Mouse (Mus musculus) heart, postnatal 36 days (tissue): Measurements from ENCODE around the gene Nme8. TPM values are rescaled to one million over a fixed set of nuclear protein-coding genes. Genes with fewer than 3 reads are reported as not detected.

Experiments used
- DNase-seq, 2 experiments: peaks; one replicate each; pipeline ENCODE4 v3.0.0; 2021 to 2022
- intact Hi-C: fragments of 180-260 bp; cut with DNase I; formaldehyde crosslinking; loops from one replicate; pipeline ENCODE4 v1.15.1; 2025
- total RNA-seq, 2 experiments: library from RNA; stranded (reverse); gene quantifications; 2 replicates each; pipeline ENCODE4 v1.2.3; 2021

The Nme8 gene
- total RNA-seq, 2 experiments from 2014 or later = 0.25 TPM; not detected in 1

DNA sequence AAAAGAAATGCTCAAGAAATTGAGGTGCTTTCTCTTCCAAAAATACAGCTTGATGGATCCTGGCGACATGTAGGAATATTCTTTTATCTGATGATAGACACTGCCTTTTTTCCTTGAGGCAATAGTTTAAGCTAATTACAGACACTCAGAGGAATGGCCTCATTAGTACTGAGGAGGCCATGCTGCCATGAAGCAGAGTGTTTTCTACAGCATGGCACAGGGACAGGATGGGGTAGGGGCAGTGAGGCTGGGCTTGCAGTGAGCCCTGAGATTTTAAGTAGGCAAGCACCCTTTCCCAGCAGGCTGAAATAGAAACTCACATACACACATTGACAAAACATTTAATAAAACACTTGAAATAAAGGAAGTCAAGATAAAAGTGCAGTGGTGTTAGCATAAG is 95.1 kb downstream of the Nme8 start:
- intact Hi-C loops = no loop called here
- DNase-seq = no peak

DNA sequence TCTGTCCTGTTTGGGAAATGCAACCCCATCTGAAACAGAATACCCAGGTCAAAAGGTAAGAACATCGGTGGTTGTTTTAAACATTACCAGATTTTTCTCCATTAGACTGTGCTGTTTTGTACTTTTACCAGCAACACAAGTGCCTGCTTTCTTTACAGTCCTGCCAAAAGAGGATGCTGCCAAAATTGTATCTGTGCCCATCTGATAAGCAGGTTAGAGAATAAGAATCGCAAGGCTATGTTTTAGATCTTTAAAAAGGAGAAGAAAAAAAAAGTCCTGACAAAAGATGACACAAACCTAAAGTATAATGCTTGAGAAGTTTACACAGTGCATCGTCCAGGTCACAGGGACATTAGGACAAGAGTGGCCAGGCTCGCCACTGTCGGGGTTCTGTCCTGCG is 98.4 kb downstream of the Nme8 start:
- DNase-seq = no peak
- intact Hi-C loops = no loop called here

DNA sequence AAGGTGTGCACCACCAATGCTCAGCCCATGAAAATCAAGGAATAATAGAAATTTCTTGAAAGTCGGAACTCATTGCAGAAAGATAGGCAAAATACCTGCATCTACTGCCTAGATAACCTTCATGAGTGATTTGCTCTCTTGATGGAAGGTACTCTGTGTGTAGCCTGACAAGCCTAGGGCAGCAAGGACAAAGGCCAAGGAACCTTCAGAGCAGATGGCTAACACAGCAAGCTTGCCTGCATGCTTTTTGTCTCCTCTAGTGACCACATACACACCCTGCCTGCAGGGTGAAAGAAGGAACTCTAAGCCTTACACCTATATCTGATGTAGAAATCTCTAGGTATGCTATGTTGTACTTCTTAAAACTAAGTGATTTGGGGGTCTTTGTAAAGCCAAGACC is 102.5 kb downstream of the Nme8 start:
- no peak for DNase-seq
- intact Hi-C loops = no loop called here

Other genes starting within 250 kb of the Nme8 start
- gene Epdr1, start 77.9 kb downstream of the Nme8 start, total RNA-seq = 10 to 100 TPM; 18.1 to 20.4 TPM
- gene Sfrp4, start 74.7 kb downstream of the Nme8 start, total RNA-seq = under 1 TPM; 0.16 to 0.58 TPM
- gene Gpr141, start 126.5 kb upstream of the Nme8 start, total RNA-seq = under 1 TPM in 1 of 2 experiments, not detected in 1; 0.33 TPM